Mouse (Mus musculus) cerebellum, adult 2 months (tissue): ENCODE results near the gene Kl.

ENCODE experiments used
- CTCF ChIP-seq: fragments of 200-500 bp; IDR thresholded peaks from 2 replicates; pipeline ENCODE4 v1.5.1; 2011; ENCODE audit warnings: low read depth, mild to moderate bottlenecking, control low read depth, low read length, moderate library complexity, borderline replicate concordance; ENCODE audit not compliant: insufficient read depth
- POLR2A ChIP-seq: fragments of 200-500 bp; IDR thresholded peaks from 2 replicates; pipeline ENCODE4 v1.6.1; 2011; ENCODE audit warnings: low read length, control low read depth, borderline replicate concordance; ENCODE audit not compliant: insufficient read depth

GRCm38 (mm10) chr5:150936807-150937206 lies 15.6 kb upstream of the Kl start:
- TF ChIP-seq CTCF (no peak), POLR2A (no peak)
